Mouse (Mus musculus): Measurements from ENCODE around the gene Rbbp4. TPM values are rescaled to one million over a fixed set of nuclear protein-coding genes. Genes with fewer than 3 reads are reported as not detected.

The Rbbp4 gene
- total and polyA plus RNA-seq, 3 experiments: 50.9 to 127 TPM; not detected in 1

- TF ChIP-seq POLR2A (IDR thresholded peaks at IDR 0.05; ENCODE audit: control insufficient read depth in 1 of 2, insufficient read depth in 1 of 2, low read depth in 1 of 2, low read length in 2 of 2, poor library complexity in 1 of 2): no peak
- no peaks in the 10 kb centered on the region for H3K9me3 ChIP-seq (replicated peaks; ENCODE audit: insufficient read depth, low read length)
Measured at GRCm38 (mm10) chr4:129296066-129296465, 39.1 kb downstream of the Rbbp4 start.

GRCm38 (mm10) chr4:129295188-129295587 lies 40.0 kb downstream of the Rbbp4 start:
- H3K9me3 ChIP-seq (replicated peaks; ENCODE audit: insufficient read depth, low read length): no peaks in the 10 kb centered on the region
- no peak overlapping the region for H3K4me3 ChIP-seq (ENCODE audit: control insufficient read depth in 1 of 2, insufficient read depth in 1 of 2, low read depth in 2 of 2, low read length in 2 of 2)
- peaks cover 0 to 10% of the 10 kb centered on the region in 2 experiments; a peak in 2 of 4 replicates for H3K36me3 ChIP-seq (ENCODE audit: control insufficient read depth in 1 of 2, insufficient read depth in 2 of 2, low read length in 2 of 2)
- H3K4me1 ChIP-seq (ENCODE audit: control insufficient read depth in 1 of 2, insufficient read depth in 2 of 2, low read length in 2 of 2): peaks cover 5 to 17% of the 10 kb centered on the region in 2 experiments; a peak in 3 of 4 replicates
- no peaks in the 10 kb centered on the region for H3K27me3 ChIP-seq (ENCODE audit: control insufficient read depth in 1 of 2, insufficient read depth in 2 of 2, low read length in 2 of 2)
- DNase-seq (ENCODE audit: low read depth, low spot score): peak; percentile 61
- no peak overlapping the region for H3K9ac ChIP-seq (ENCODE audit: control insufficient read depth, low read depth, low read length, poor library complexity, severe bottlenecking)
- peak overlapping the region; percentile 11; the same call in 1 of the 2 replicates for H3K27ac ChIP-seq (ENCODE audit: control insufficient read depth, low read depth, low read length)
- H3K79me2 ChIP-seq (ENCODE audit: control insufficient read depth, insufficient read depth, low read length, poor library complexity): no peaks in the 10 kb centered on the region
- TF ChIP-seq ZMIZ1 (IDR thresholded peaks at IDR 0.05; ENCODE audit: low read depth, low read length) (no peak), TBP (IDR thresholded peaks at IDR 0.05; ENCODE audit: low read depth, low read length) (no peak), CTCF (IDR thresholded peaks at IDR 0.05 in 2 of 3, conservative IDR thresholded peaks at IDR 0.05 in 1 of 3; ENCODE audit: control insufficient read depth in 1 of 3, insufficient read depth in 1 of 3, low read depth in 2 of 3, low read length in 3 of 3, poor library complexity in 1 of 3, severe bottlenecking in 1 of 3) (no peak), NRF1 (IDR thresholded peaks at IDR 0.05; ENCODE audit: insufficient read depth, low read depth, low read length, poor library complexity, severe bottlenecking) (no peak), NELFE (IDR thresholded peaks at IDR 0.05; ENCODE audit: low read depth, low read length) (no peak), POLR2AphosphoS2 (IDR thresholded peaks at IDR 0.05; ENCODE audit: low read length) (no peak), EP300 (IDR thresholded peaks at IDR 0.05; ENCODE audit: low read depth in 1 of 2, low read length in 2 of 2) (peak; percentile 86 to 93), MXI1 (IDR thresholded peaks at IDR 0.05; ENCODE audit: low read depth, low read length) (no peak), SMC3 (IDR thresholded peaks at IDR 0.05; ENCODE audit: low read depth, low read length) (no peak), ZC3H11A (IDR thresholded peaks at IDR 0.05; ENCODE audit: low read depth, low read length) (no peak), TCF12 (IDR thresholded peaks at IDR 0.05; ENCODE audit: low read depth, low read length) (peak; percentile 95), POLR2AphosphoS5 (IDR thresholded peaks at IDR 0.05; ENCODE audit: borderline replicate concordance, low read depth, low read length) (no peak), BHLHE40 (IDR thresholded peaks at IDR 0.05; ENCODE audit: borderline replicate concordance, low read depth, low read length) (peak; percentile 28; the same call in 1 of the 2 replicates), TAL1 (IDR thresholded peaks at IDR 0.05; ENCODE audit: low read length) (peak; percentile 54), USF1 (IDR thresholded peaks at IDR 0.05; ENCODE audit: low read depth, low read length) (no peak), MAZ (IDR thresholded peaks at IDR 0.05; ENCODE audit: low read depth, low read length) (no peak; the same call in 1 of the 2 replicates), CHD1 (IDR thresholded peaks at IDR 0.05; ENCODE audit: low read depth, low read length) (no peak), E2F4 (IDR thresholded peaks at IDR 0.05; ENCODE audit: borderline replicate concordance, low read depth, low read length) (no peak), JUND (IDR thresholded peaks at IDR 0.05; ENCODE audit: low read depth, low read length) (no peak), MAX (IDR thresholded peaks at IDR 0.05; ENCODE audit: low read length) (no peak), RAD21 (IDR thresholded peaks at IDR 0.05; ENCODE audit: low read depth, low read length) (no peak), MYB (IDR thresholded peaks at IDR 0.05; ENCODE audit: low read depth, low read length) (peak; percentile 92), MYC (IDR thresholded peaks at IDR 0.05; ENCODE audit: low read depth, low read length) (no peak), POLR2A (IDR thresholded peaks at IDR 0.05; ENCODE audit: control insufficient read depth in 1 of 2, insufficient read depth in 1 of 2, low read depth in 1 of 2, low read length in 2 of 2, poor library complexity in 1 of 2) (no peak), ETS1 (IDR thresholded peaks at IDR 0.05; ENCODE audit: low read depth, low read length) (peak; percentile 83), ELF1 (IDR thresholded peaks at IDR 0.05; ENCODE audit: low read depth, low read length) (no peak), ZNF384 (IDR thresholded peaks at IDR 0.05; ENCODE audit: low read depth, low read length) (no peak), MAFK (IDR thresholded peaks at IDR 0.05; ENCODE audit: borderline replicate concordance, low read depth, low read length) (no peak), CHD2 (IDR thresholded peaks at IDR 0.05; ENCODE audit: low read length) (no peak), ZKSCAN1 (IDR thresholded peaks at IDR 0.05; ENCODE audit: low read depth, low read length) (no peak), UBTF (IDR thresholded peaks at IDR 0.05; ENCODE audit: borderline replicate concordance, insufficient read depth, low read depth, low read length) (no peak), GATA1 (IDR thresholded peaks at IDR 0.05; ENCODE audit: low read depth, low read length) (peak; percentile 94)

More at GRCm38 (mm10) chr4:129296066-129296465, 39.1 kb downstream of the Rbbp4 start:
- no peaks in the 10 kb centered on the region for H3K27me3 ChIP-seq (ENCODE audit: control insufficient read depth in 1 of 2, insufficient read depth in 2 of 2, low read length in 2 of 2)
- no peak overlapping the region for H3K27ac ChIP-seq (ENCODE audit: control insufficient read depth, low read depth, low read length)
- DNase-seq (ENCODE audit: low read depth, low spot score): no peak
- H3K79me2 ChIP-seq (ENCODE audit: control insufficient read depth, insufficient read depth, low read length, poor library complexity): no peaks in the 10 kb centered on the region
- H3K36me3 ChIP-seq (ENCODE audit: control insufficient read depth in 1 of 2, insufficient read depth in 2 of 2, low read length in 2 of 2): peaks cover 0 to 10% of the 10 kb centered on the region in 2 experiments; a peak in 2 of 4 replicates
- no peak overlapping the region for H3K9ac ChIP-seq (ENCODE audit: control insufficient read depth, low read depth, low read length, poor library complexity, severe bottlenecking)
- H3K4me3 ChIP-seq (ENCODE audit: control insufficient read depth in 1 of 2, insufficient read depth in 1 of 2, low read depth in 2 of 2, low read length in 2 of 2): no peak overlapping the region
- H3K4me1 ChIP-seq (ENCODE audit: control insufficient read depth in 1 of 2, insufficient read depth in 2 of 2, low read length in 2 of 2): peaks cover 5 to 17% of the 10 kb centered on the region in 2 experiments; a peak in 3 of 4 replicates

All from MEL (cell line).